Mouse (Mus musculus): ENCODE results near the gene Rhoc.

GRCm38 (mm10) chr3:104770035-104770434 lies 18.1 kb upstream of the Rhoc start:
- TF ChIP-seq CTCF (IDR thresholded peaks at IDR 0.05; ENCODE audit: insufficient read depth, low read depth, low read length) (0 out of 2 replicates have a peak, but pooled peaks have one; percentile 9), POLR2A (IDR thresholded peaks at IDR 0.05; ENCODE audit: insufficient read depth, low read depth, low read length) (no peak)
